Mouse (Mus musculus) G1E (cell line): Measurements from ENCODE around the gene Commd1.

Experiments
- CTCF ChIP-seq: IDR thresholded peaks from 2 replicates; pipeline ENCODE4 v1.5.1; 2012; ENCODE audit warnings: low read depth, low read length, inconsistent platforms, mixed read lengths
- GATA1 ChIP-seq: IDR thresholded peaks from 2 replicates; pipeline ENCODE4 v1.6.1; 2012; ENCODE audit warnings: borderline replicate concordance, low read length, inconsistent platforms, mixed read lengths
- GATA2 ChIP-seq: IDR thresholded peaks from 2 replicates; pipeline ENCODE4 v1.6.1; 2012; ENCODE audit warnings: low read depth, low read length, inconsistent platforms, borderline replicate concordance
- TAL1 ChIP-seq: conservative IDR thresholded peaks from 2 replicates; pipeline ENCODE4 v1.6.1; 2012; ENCODE audit warnings: low read depth, low read length, inconsistent platforms, mixed read lengths

DNA sequence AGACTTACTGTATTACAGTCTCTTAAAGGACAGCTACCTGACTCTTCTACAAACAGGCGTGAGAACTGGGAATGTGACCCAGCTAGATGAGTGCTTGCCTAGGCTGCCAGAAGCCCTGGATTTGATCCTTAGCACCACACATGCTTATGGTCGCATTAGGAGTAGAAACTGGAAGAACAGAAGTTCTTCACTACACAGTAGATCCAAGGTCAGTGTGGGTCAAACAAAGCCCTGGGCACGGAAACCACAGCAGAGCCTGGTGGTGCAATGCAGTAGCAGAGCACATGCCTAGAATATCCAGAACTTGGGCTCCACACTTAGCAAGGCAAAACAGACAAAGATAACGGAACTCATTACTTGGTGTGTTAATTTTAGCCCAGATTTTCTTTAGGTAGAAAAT, 132.1 kb downstream of the Commd1 start:
- no peak for TF ChIP-seq CTCF
- TF ChIP-seq GATA1 = no peak
- no peak for TF ChIP-seq TAL1
- TF ChIP-seq GATA2 = no peak
